Mouse (Mus musculus): Measurements from ENCODE around the gene Kirrel2. TPM values are rescaled to one million over a fixed set of nuclear protein-coding genes. Genes with fewer than 3 reads are reported as not detected.
"Not testable (repeated sequence)": the region's sequence is repeated elsewhere in the genome, so short reads cannot be mapped to it uniquely, and the experiment has no call there.

Gene Kirrel2
- 1 to 10 TPM; 1.2 to 4.9 TPM for total RNA-seq (2021)

- intact Hi-C loops (cut with DNase I): no loop called here
- DNase-seq (ENCODE audit: extremely low spot score in 1 of 2, low spot score in 2 of 2): peak; percentile 67 to 80
These were observed at the start of gene Kirrel2, which contains the start of gene Nphs1 for GRCm38 (mm10) chr7:30457629-30458330. TSS of gene Kirrel2 (minus strand) at chr7:30457690. TSS of gene Nphs1 (plus strand) at chr7:30458315.

GRCm38 (mm10) chr7:30501159-30501558, 43.7 kb upstream of the Kirrel2 start:
- intact Hi-C loops (cut with DNase I): not testable (repeated sequence)

GRCm38 (mm10) chr7:30495506-30496042, 38.1 kb upstream of the Kirrel2 start:
- DNase-seq (ENCODE audit: extremely low spot score in 1 of 2, low spot score in 2 of 2): not testable (repeated sequence)
- intact Hi-C loops (cut with DNase I): loop anchor here (2.0 kb wide), 1 partner anchor 55 kb away; no protein-coding TSS in a partner anchor

More at GRCm38 (mm10) chr7:30501159-30501558, 43.7 kb upstream of the Kirrel2 start:
- not testable (repeated sequence) for DNase-seq (ENCODE audit: extremely low spot score in 1 of 2, low spot score in 2 of 2)

GRCm38 (mm10) chr7:30493401-30493931, 36.0 kb upstream of the Kirrel2 start, which contains the start of gene Prodh2:
TSS of gene Prodh2 (plus strand) at chr7:30493622.
- intact Hi-C loops (cut with DNase I): no loop called here
- DNase-seq (ENCODE audit: extremely low spot score in 1 of 2, low spot score in 2 of 2): no peak

- DNase-seq (ENCODE audit: extremely low spot score in 1 of 2, low spot score in 2 of 2): peak; percentile 61 to 77
- intact Hi-C loops (cut with DNase I): no loop called here
These were observed 35.3 kb upstream of the Kirrel2 start for GRCm38 (mm10) chr7:30492765-30493164.

- DNase-seq (ENCODE audit: extremely low spot score in 1 of 2, low spot score in 2 of 2): no peak
- intact Hi-C loops (cut with DNase I): no loop called here
These were observed 33.4 kb upstream of the Kirrel2 start for GRCm38 (mm10) chr7:30490957-30491307.

- intact Hi-C loops (cut with DNase I): no loop called here
- peak in 1 of 2 experiments; percentile 44 for DNase-seq (ENCODE audit: extremely low spot score in 1 of 2, low spot score in 2 of 2)
These were observed 32.9 kb upstream of the Kirrel2 start for GRCm38 (mm10) chr7:30490251-30490956.

- no peak for DNase-seq (ENCODE audit: extremely low spot score in 1 of 2, low spot score in 2 of 2)
- intact Hi-C loops (cut with DNase I): no loop called here
These were observed 26.8 kb upstream of the Kirrel2 start for GRCm38 (mm10) chr7:30484250-30484649.

GRCm38 (mm10) chr7:30477415-30478381, 20.2 kb upstream of the Kirrel2 start:
- intact Hi-C loops (cut with DNase I): no loop called here
- DNase-seq (ENCODE audit: extremely low spot score in 1 of 2, low spot score in 2 of 2): peak; percentile 38 to 52

- intact Hi-C loops (cut with DNase I): not testable (repeated sequence)
These were observed 18.6 kb upstream of the Kirrel2 start for GRCm38 (mm10) chr7:30476136-30476535.

GRCm38 (mm10) chr7:30474999-30475398, 17.5 kb upstream of the Kirrel2 start:
- intact Hi-C loops (cut with DNase I): no loop called here
- no peak for DNase-seq (ENCODE audit: extremely low spot score in 1 of 2, low spot score in 2 of 2)

More at GRCm38 (mm10) chr7:30476136-30476535, 18.6 kb upstream of the Kirrel2 start:
- DNase-seq (ENCODE audit: extremely low spot score in 1 of 2, low spot score in 2 of 2): not testable (repeated sequence)

- peak in 1 of 2 experiments; percentile 55 for DNase-seq (ENCODE audit: extremely low spot score in 1 of 2, low spot score in 2 of 2)
- intact Hi-C loops (cut with DNase I): no loop called here
These were observed 14.9 kb upstream of the Kirrel2 start for GRCm38 (mm10) chr7:30472411-30472810.

- intact Hi-C loops (cut with DNase I): no loop called here
- no peak for DNase-seq (ENCODE audit: extremely low spot score in 1 of 2, low spot score in 2 of 2)
These were observed 7.4 kb upstream of the Kirrel2 start for GRCm38 (mm10) chr7:30464816-30465300.

GRCm38 (mm10) chr7:30463996-30464395, 6.5 kb upstream of the Kirrel2 start:
- intact Hi-C loops (cut with DNase I): no loop called here
- no peak for DNase-seq (ENCODE audit: extremely low spot score in 1 of 2, low spot score in 2 of 2)

- DNase-seq (ENCODE audit: extremely low spot score in 1 of 2, low spot score in 2 of 2): no peak
- intact Hi-C loops (cut with DNase I): no loop called here
These were observed 6.1 kb upstream of the Kirrel2 start for GRCm38 (mm10) chr7:30463568-30463967.

- intact Hi-C loops (cut with DNase I): no loop called here
- no peak for DNase-seq (ENCODE audit: extremely low spot score in 1 of 2, low spot score in 2 of 2)
These were observed 2.0 kb upstream of the Kirrel2 start for GRCm38 (mm10) chr7:30459484-30459883.

- intact Hi-C loops (cut with DNase I): no loop called here
These were observed 420 bp downstream of the Kirrel2 start for GRCm38 (mm10) chr7:30456911-30457628.

GRCm38 (mm10) chr7:30456487-30456886, 1.0 kb downstream of the Kirrel2 start:
- no peak for DNase-seq (ENCODE audit: extremely low spot score in 1 of 2, low spot score in 2 of 2)
- intact Hi-C loops (cut with DNase I): no loop called here

More at GRCm38 (mm10) chr7:30456911-30457628, 420 bp downstream of the Kirrel2 start:
- no peak for DNase-seq (ENCODE audit: extremely low spot score in 1 of 2, low spot score in 2 of 2)

All from left cerebral cortex, postnatal 10 days (tissue).